Mouse (Mus musculus): ENCODE measurements around the gene Srl. TPM values are rescaled to one million over a fixed set of nuclear protein-coding genes. Genes with fewer than 3 reads are reported as not detected.

The Srl gene
- polyA plus RNA-seq, 1 experiment from 2014 or later, result 5.5 TPM

- Histone ChIP-seq H3K9ac (replicated peaks; ENCODE audit: low read depth) (no peak overlapping the region), H3K4me1 (ENCODE audit: insufficient read depth, low read depth, low read length) (no peaks in the 10 kb centered on the region), H3K27me3 (replicated peaks; ENCODE audit: insufficient read depth, low read length) (no peaks in the 10 kb centered on the region), H3K4me2 (replicated peaks; ENCODE audit: low read depth, low read length) (no peak overlapping the region), H3K27ac (ENCODE audit: low read length) (no peak overlapping the region), H3K4me3 (ENCODE audit: low read depth, low read length) (no peak overlapping the region), H3K9me3 (ENCODE audit: low read length) (no peaks in the 10 kb centered on the region), H3K36me3 (ENCODE audit: insufficient read depth, low read length) (peaks cover 10% of the 10 kb centered on the region; the same call in 1 of the 2 replicates)
- WGBS, result 87% methylated on average over 5 of the region's 5 CpGs
- TF ChIP-seq EP300 (IDR thresholded peaks at IDR 0.05) (no peak), CTCF (IDR thresholded peaks at IDR 0.05) (no peak)
- DNase-seq (ENCODE audit: low spot score) (no peak), ATAC-seq (no peak)
These were observed 6.0 kb upstream of the Srl start for GRCm38 (mm10) chr16:4547611-4548010.

- TF ChIP-seq CTCF (IDR thresholded peaks at IDR 0.05), result no peak
- no peak for TF ChIP-seq EP300 (IDR thresholded peaks at IDR 0.05)
- no peak overlapping the region for H3K4me2 ChIP-seq (replicated peaks; ENCODE audit: low read depth, low read length)
- H3K9me3 ChIP-seq (ENCODE audit: low read length), result no peaks in the 10 kb centered on the region
- H3K36me3 ChIP-seq (ENCODE audit: insufficient read depth, low read length), result peaks cover 10% of the 10 kb centered on the region; the same call in 1 of the 2 replicates
- no peaks in the 10 kb centered on the region for H3K4me1 ChIP-seq (ENCODE audit: insufficient read depth, low read depth, low read length)
- no peak overlapping the region for H3K9ac ChIP-seq (replicated peaks; ENCODE audit: low read depth)
- H3K27ac ChIP-seq (ENCODE audit: low read length), result no peak overlapping the region
- WGBS, result 88% methylated on average over 8 of the region's 8 CpGs
- ATAC-seq (no peak), DNase-seq (ENCODE audit: low spot score) (no peak)
- H3K4me3 ChIP-seq (ENCODE audit: low read depth, low read length), result no peak overlapping the region
- no peaks in the 10 kb centered on the region for H3K27me3 ChIP-seq (replicated peaks; ENCODE audit: insufficient read depth, low read length)
These were observed 5.2 kb upstream of the Srl start for GRCm38 (mm10) chr16:4546838-4547237.

- H3K27me3 ChIP-seq (replicated peaks; ENCODE audit: insufficient read depth, low read length), result no peaks in the 10 kb centered on the region
- no peak overlapping the region for H3K27ac ChIP-seq (ENCODE audit: low read length)
- no peaks in the 10 kb centered on the region for H3K9me3 ChIP-seq (ENCODE audit: low read length)
- H3K9ac ChIP-seq (replicated peaks; ENCODE audit: low read depth), result no peak overlapping the region
- WGBS, result 70% methylated on average over 9 of the region's 9 CpGs
- no peak overlapping the region for H3K4me2 ChIP-seq (replicated peaks; ENCODE audit: low read depth, low read length)
- no peaks in the 10 kb centered on the region for H3K4me1 ChIP-seq (ENCODE audit: insufficient read depth, low read depth, low read length)
- TF ChIP-seq EP300 (IDR thresholded peaks at IDR 0.05), result no peak
- no peak for TF ChIP-seq CTCF (IDR thresholded peaks at IDR 0.05)
- no peak for ATAC-seq
- no peak overlapping the region for H3K4me3 ChIP-seq (ENCODE audit: low read depth, low read length)
- H3K36me3 ChIP-seq (ENCODE audit: insufficient read depth, low read length), result peaks cover 10% of the 10 kb centered on the region; the same call in 1 of the 2 replicates
- no peak for DNase-seq (ENCODE audit: low spot score)
These were observed 3.2 kb upstream of the Srl start for GRCm38 (mm10) chr16:4544845-4545244.

- Histone ChIP-seq H3K36me3 (ENCODE audit: insufficient read depth, low read length) (peaks cover 10% of the 10 kb centered on the region; the same call in 1 of the 2 replicates), H3K4me1 (ENCODE audit: insufficient read depth, low read depth, low read length) (no peaks in the 10 kb centered on the region), H3K27ac (ENCODE audit: low read length) (no peak overlapping the region), H3K9ac (replicated peaks; ENCODE audit: low read depth) (no peak overlapping the region), H3K4me2 (replicated peaks; ENCODE audit: low read depth, low read length) (no peak overlapping the region), H3K27me3 (replicated peaks; ENCODE audit: insufficient read depth, low read length) (no peaks in the 10 kb centered on the region), H3K4me3 (ENCODE audit: low read depth, low read length) (no peak overlapping the region), H3K9me3 (ENCODE audit: low read length) (no peaks in the 10 kb centered on the region)
- TF ChIP-seq EP300 (IDR thresholded peaks at IDR 0.05) (no peak), CTCF (IDR thresholded peaks at IDR 0.05) (no peak)
- 76% methylated on average over 3 of the region's 3 CpGs for WGBS
- DNase-seq (ENCODE audit: low spot score), result no peak
- no peak for ATAC-seq
These were observed 1.6 kb upstream of the Srl start for GRCm38 (mm10) chr16:4543266-4543665.

GRCm38 (mm10) chr16:4542236-4542774, 689 bp upstream of the Srl start:
- WGBS, result 33% methylated on average over 7 of the region's 7 CpGs
- TF ChIP-seq CTCF (IDR thresholded peaks at IDR 0.05) (no peak), EP300 (IDR thresholded peaks at IDR 0.05) (no peak)
- H3K36me3 ChIP-seq (ENCODE audit: insufficient read depth, low read length), result peaks cover 10% of the 10 kb centered on the region; the same call in 1 of the 2 replicates
- peak overlapping the region; percentile 54 for H3K4me2 ChIP-seq (replicated peaks; ENCODE audit: low read depth, low read length)
- H3K9me3 ChIP-seq (ENCODE audit: low read length), result no peaks in the 10 kb centered on the region
- DNase-seq (ENCODE audit: low spot score), result no peak
- no peak overlapping the region for H3K27ac ChIP-seq (ENCODE audit: low read length)
- no peaks in the 10 kb centered on the region for H3K4me1 ChIP-seq (ENCODE audit: insufficient read depth, low read depth, low read length)
- no peaks in the 10 kb centered on the region for H3K27me3 ChIP-seq (replicated peaks; ENCODE audit: insufficient read depth, low read length)
- H3K9ac ChIP-seq (replicated peaks; ENCODE audit: low read depth), result no peak overlapping the region
- no peak for ATAC-seq
- H3K4me3 ChIP-seq (ENCODE audit: low read depth, low read length), result peak overlapping the region; percentile 36; the same call in 1 of the 2 replicates

DNA sequence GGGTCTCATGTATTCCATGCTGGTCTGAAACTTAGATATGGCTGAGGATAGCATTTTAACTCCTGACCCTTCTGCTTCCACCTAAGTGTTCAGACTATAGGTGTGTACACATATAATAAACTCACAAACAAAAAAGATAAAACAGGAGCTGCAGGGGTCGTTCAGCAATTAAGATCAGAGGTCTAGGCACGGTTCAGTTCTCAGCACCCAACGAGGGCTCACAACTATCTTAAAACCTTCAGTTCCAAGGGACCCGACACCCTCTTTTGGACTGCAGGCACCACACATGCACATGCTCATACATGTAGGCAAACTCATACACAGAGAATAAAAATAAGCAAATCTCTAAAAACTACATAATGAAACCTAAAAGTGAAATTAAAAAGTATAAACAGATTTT, 583 bp downstream of the Srl start:
- H3K4me2 ChIP-seq (replicated peaks; ENCODE audit: low read depth, low read length), result peak overlapping the region; percentile 54
- H3K27ac ChIP-seq (ENCODE audit: low read length), result no peak overlapping the region
- peak overlapping the region; percentile 36; the same call in 1 of the 2 replicates for H3K4me3 ChIP-seq (ENCODE audit: low read depth, low read length)
- DNase-seq (ENCODE audit: low spot score) (no peak), ATAC-seq (no peak)
- no peaks in the 10 kb centered on the region for H3K4me1 ChIP-seq (ENCODE audit: insufficient read depth, low read depth, low read length)
- TF ChIP-seq CTCF (IDR thresholded peaks at IDR 0.05) (no peak), EP300 (IDR thresholded peaks at IDR 0.05) (no peak)
- peaks cover 9% of the 10 kb centered on the region; the same call in 1 of the 2 replicates for H3K36me3 ChIP-seq (ENCODE audit: insufficient read depth, low read length)
- no peaks in the 10 kb centered on the region for H3K27me3 ChIP-seq (replicated peaks; ENCODE audit: insufficient read depth, low read length)
- H3K9ac ChIP-seq (replicated peaks; ENCODE audit: low read depth), result no peak overlapping the region
- WGBS, result 53% methylated on average over 4 of the region's 4 CpGs
- no peaks in the 10 kb centered on the region for H3K9me3 ChIP-seq (ENCODE audit: low read length)
